Mouse (Mus musculus): ENCODE measurements at regions not wholly inside any gene's neighbourhood (a gene's known extent, or its start where the extent isn't known, plus 50 kb on each side); places are given as distances from the start of the nearest gene placed in this dataset.

GRCm38 (mm10) chr8:56735021-56735420, 184.1 kb downstream of the Fbxo8 start:
- ATAC-seq (ENCODE audit: insufficient read depth) (no peak), DNase-seq (ENCODE audit: low read depth in 3 of 3, low spot score in 3 of 3) (no peak)
- H3K27me3 ChIP-seq (ENCODE audit: control insufficient read depth, insufficient read depth, low read length): no peaks in the 10 kb centered on the region
- H3K4me2 ChIP-seq (ENCODE audit: low read depth): no peak overlapping the region
- no peaks in the 10 kb centered on the region for H3K4me1 ChIP-seq (replicated peaks; ENCODE audit: control insufficient read depth in 2 of 2, insufficient read depth in 2 of 2, low read length in 1 of 2)
- TF ChIP-seq EP300 (IDR thresholded peaks at IDR 0.05; ENCODE audit: low read depth) (no peak), CTCF (IDR thresholded peaks at IDR 0.05; ENCODE audit: low read depth) (no peak)
- no peak overlapping the region for H3K27ac ChIP-seq
- no peak overlapping the region for H3K4me3 ChIP-seq (ENCODE audit: insufficient read depth in 1 of 2, low read depth in 2 of 2, low read length in 2 of 2)
- H3K9ac ChIP-seq (replicated peaks): no peak overlapping the region
- H3K9me3 ChIP-seq (ENCODE audit: control insufficient read depth, low read length): no peaks in the 10 kb centered on the region
- no peaks in the 10 kb centered on the region for H3K36me3 ChIP-seq (replicated peaks; ENCODE audit: control insufficient read depth, insufficient read depth, low read depth)
- 43% methylated on average over 2 of the region's 2 CpGs for WGBS (ENCODE audit: insufficient replicate concordance)

- Histone ChIP-seq H3K9ac (replicated peaks) (no peak overlapping the region), H3K36me3 (replicated peaks; ENCODE audit: control insufficient read depth, insufficient read depth, low read depth) (no peaks in the 10 kb centered on the region), H3K4me1 (replicated peaks; ENCODE audit: control insufficient read depth in 2 of 2, insufficient read depth in 2 of 2, low read length in 1 of 2) (no peaks in the 10 kb centered on the region), H3K9me3 (ENCODE audit: control insufficient read depth, low read length) (no peaks in the 10 kb centered on the region), H3K27ac (no peak overlapping the region), H3K4me3 (ENCODE audit: insufficient read depth in 1 of 2, low read depth in 2 of 2, low read length in 2 of 2) (no peak overlapping the region), H3K27me3 (ENCODE audit: control insufficient read depth, insufficient read depth, low read length) (no peaks in the 10 kb centered on the region), H3K4me2 (ENCODE audit: low read depth) (no peak overlapping the region)
- ATAC-seq (ENCODE audit: insufficient read depth): no peak
- DNase-seq (ENCODE audit: low read depth in 3 of 3, low spot score in 3 of 3): no peak
- no peak for TF ChIP-seq EP300 (IDR thresholded peaks at IDR 0.05; ENCODE audit: low read depth)
- no peak for TF ChIP-seq CTCF (IDR thresholded peaks at IDR 0.05; ENCODE audit: low read depth)
- 35% methylated on average over 5 of the region's 5 CpGs for WGBS (ENCODE audit: insufficient replicate concordance)
Measured at GRCm38 (mm10) chr8:56767034-56767433, 216.1 kb downstream of the Fbxo8 start.

GRCm38 (mm10) chr8:56784441-56784840, 233.6 kb downstream of the Fbxo8 start:
- Histone ChIP-seq H3K9ac (replicated peaks) (no peak overlapping the region), H3K4me1 (replicated peaks; ENCODE audit: control insufficient read depth in 2 of 2, insufficient read depth in 2 of 2, low read length in 1 of 2) (no peaks in the 10 kb centered on the region), H3K4me3 (ENCODE audit: insufficient read depth in 1 of 2, low read depth in 2 of 2, low read length in 2 of 2) (no peak overlapping the region), H3K4me2 (ENCODE audit: low read depth) (no peak overlapping the region), H3K27ac (no peak overlapping the region), H3K27me3 (ENCODE audit: control insufficient read depth, insufficient read depth, low read length) (no peaks in the 10 kb centered on the region), H3K9me3 (ENCODE audit: control insufficient read depth, low read length) (no peaks in the 10 kb centered on the region), H3K36me3 (replicated peaks; ENCODE audit: control insufficient read depth, insufficient read depth, low read depth) (no peaks in the 10 kb centered on the region)
- DNase-seq (ENCODE audit: low read depth in 3 of 3, low spot score in 3 of 3) (no peak), ATAC-seq (ENCODE audit: insufficient read depth) (no peak)
- TF ChIP-seq EP300 (IDR thresholded peaks at IDR 0.05; ENCODE audit: low read depth) (no peak), CTCF (IDR thresholded peaks at IDR 0.05; ENCODE audit: low read depth) (no peak)
- 30% methylated on average over 2 of the region's 2 CpGs for WGBS (ENCODE audit: insufficient replicate concordance)

- TF ChIP-seq EP300 (IDR thresholded peaks at IDR 0.05; ENCODE audit: low read depth) (no peak), CTCF (IDR thresholded peaks at IDR 0.05; ENCODE audit: low read depth) (no peak)
- no peak overlapping the region for H3K4me2 ChIP-seq (ENCODE audit: low read depth)
- H3K36me3 ChIP-seq (replicated peaks; ENCODE audit: control insufficient read depth, insufficient read depth, low read depth): no peaks in the 10 kb centered on the region
- 68% methylated on average over 2 of the region's 2 CpGs for WGBS (ENCODE audit: insufficient replicate concordance)
- no peak overlapping the region for H3K9ac ChIP-seq (replicated peaks)
- DNase-seq (ENCODE audit: low read depth in 3 of 3, low spot score in 3 of 3): no peak
- no peak overlapping the region for H3K4me3 ChIP-seq (ENCODE audit: insufficient read depth in 1 of 2, low read depth in 2 of 2, low read length in 2 of 2)
- H3K9me3 ChIP-seq (ENCODE audit: control insufficient read depth, low read length): no peaks in the 10 kb centered on the region
- H3K27ac ChIP-seq: no peak overlapping the region
- ATAC-seq (ENCODE audit: insufficient read depth): no peak
- H3K4me1 ChIP-seq (replicated peaks; ENCODE audit: control insufficient read depth in 2 of 2, insufficient read depth in 2 of 2, low read length in 1 of 2): no peaks in the 10 kb centered on the region
- no peaks in the 10 kb centered on the region for H3K27me3 ChIP-seq (ENCODE audit: control insufficient read depth, insufficient read depth, low read length)
Measured at GRCm38 (mm10) chr8:56789549-56790270, 238.8 kb downstream of the Fbxo8 start.

GRCm38 (mm10) chr8:56832651-56833050, 281.8 kb downstream of the Fbxo8 start:
- no peak overlapping the region for H3K9ac ChIP-seq (replicated peaks)
- no peak overlapping the region for H3K4me3 ChIP-seq (ENCODE audit: insufficient read depth in 1 of 2, low read depth in 2 of 2, low read length in 2 of 2)
- DNase-seq (ENCODE audit: low read depth in 3 of 3, low spot score in 3 of 3) (no peak), ATAC-seq (ENCODE audit: insufficient read depth) (no peak)
- no peaks in the 10 kb centered on the region for H3K27me3 ChIP-seq (ENCODE audit: control insufficient read depth, insufficient read depth, low read length)
- no peaks in the 10 kb centered on the region for H3K9me3 ChIP-seq (ENCODE audit: control insufficient read depth, low read length)
- TF ChIP-seq EP300 (IDR thresholded peaks at IDR 0.05; ENCODE audit: low read depth) (no peak), CTCF (IDR thresholded peaks at IDR 0.05; ENCODE audit: low read depth) (no peak)
- WGBS (ENCODE audit: insufficient replicate concordance): 71% methylated on average over 5 of the region's 5 CpGs
- no peak overlapping the region for H3K4me2 ChIP-seq (ENCODE audit: low read depth)
- H3K27ac ChIP-seq: no peak overlapping the region
- no peaks in the 10 kb centered on the region for H3K4me1 ChIP-seq (replicated peaks; ENCODE audit: control insufficient read depth in 2 of 2, insufficient read depth in 2 of 2, low read length in 1 of 2)
- H3K36me3 ChIP-seq (replicated peaks; ENCODE audit: control insufficient read depth, insufficient read depth, low read depth): no peaks in the 10 kb centered on the region
